Mouse (Mus musculus) neutrophil, adult 5-6 weeks (primary cell): Measurements from ENCODE around the gene Rbfox3. TPM values are rescaled to one million over a fixed set of nuclear protein-coding genes. Genes with fewer than 3 reads are reported as not detected.
"Not testable (repeated sequence)": the region's sequence is repeated elsewhere in the genome, so short reads cannot be mapped to it uniquely, and the experiment has no call there.

Experiments used
- ATAC-seq: fragments of 151-379, 151-347 bp; 2 replicates; pipeline ENCODE4 v1.8.0; 2017; ENCODE audit warnings: mild to moderate bottlenecking, moderate TSS enrichment; ENCODE audit not compliant: insufficient number of reproducible peaks, poor library complexity, low FRiP score, severe bottlenecking; ENCODE audit errors: extremely low read depth
- total RNA-seq: library from RNA; stranded (forward); fragments of 200-1000 nt; gene quantifications from 2 replicates; pipeline ENCODE4 v1.2.3, GENCODE M21; 2017

Gene Rbfox3
- total RNA-seq, 1 experiment from 2014 or later = not detected

DNA sequence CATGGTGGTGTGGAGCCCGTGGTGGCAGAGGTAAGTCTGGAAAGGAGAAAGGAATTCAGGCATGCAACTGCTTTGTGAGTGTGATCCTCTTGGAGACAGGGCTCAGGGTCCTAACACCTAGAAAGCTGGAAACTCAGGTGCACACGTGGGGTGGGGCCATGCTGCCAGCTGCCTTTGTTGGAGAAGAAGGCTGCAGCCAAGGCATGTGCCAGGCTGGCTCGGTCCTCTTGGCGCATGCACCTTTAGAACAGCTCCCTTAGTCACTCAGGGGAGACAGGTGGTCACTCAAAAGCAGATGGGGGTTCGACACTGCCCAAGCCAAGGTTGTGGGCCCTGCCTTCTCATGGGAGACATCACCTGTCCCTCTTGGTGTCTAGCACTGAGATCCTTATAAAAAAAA, 128.7 kb downstream of the Rbfox3 start:
- no peak for ATAC-seq

GRCm38 (mm10) chr11:118775753-118776152, 135.6 kb downstream of the Rbfox3 start:
- no peak for ATAC-seq

DNA sequence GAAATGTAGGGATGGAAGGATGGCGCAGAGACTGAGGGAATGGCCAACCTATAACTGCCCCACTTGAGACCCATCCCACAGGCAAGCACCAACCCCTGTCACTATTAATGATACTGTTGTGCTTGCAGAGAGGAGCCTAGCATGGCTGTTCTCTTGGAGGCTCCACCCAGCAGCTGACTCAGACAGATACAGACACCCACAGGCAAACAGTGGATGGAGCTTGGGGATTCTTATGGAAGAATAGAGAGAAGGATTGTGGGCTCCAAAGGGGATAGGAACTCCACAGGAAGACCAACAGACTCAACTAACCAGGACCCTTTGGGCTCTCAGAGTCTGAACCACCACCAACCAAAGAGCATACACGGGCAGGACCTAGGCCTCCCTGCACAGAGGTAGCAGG, 136.6 kb downstream of the Rbfox3 start:
- not testable (repeated sequence) for ATAC-seq

GRCm38 (mm10) chr11:118773076-118773583, 138.3 kb downstream of the Rbfox3 start:
- no peak for ATAC-seq

DNA sequence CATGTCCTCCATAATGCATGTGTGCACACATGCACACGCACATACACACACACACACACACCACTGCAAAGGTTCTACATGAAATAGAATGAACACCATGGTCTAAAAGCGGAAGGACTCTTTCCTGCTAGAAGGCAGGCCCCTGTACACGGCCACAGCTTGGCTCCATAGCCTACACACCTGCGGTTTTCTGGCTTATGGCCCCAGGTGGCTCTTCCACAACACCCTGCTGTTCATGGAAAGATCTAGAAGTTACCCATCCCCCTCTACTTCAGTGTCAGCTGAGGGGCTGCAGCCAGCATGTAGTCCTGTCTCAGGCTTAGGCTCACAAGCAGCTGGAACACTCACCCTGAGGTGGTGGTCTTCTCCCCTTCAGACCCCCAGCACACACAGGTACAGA, 140.0 kb downstream of the Rbfox3 start:
- no peak for ATAC-seq

DNA sequence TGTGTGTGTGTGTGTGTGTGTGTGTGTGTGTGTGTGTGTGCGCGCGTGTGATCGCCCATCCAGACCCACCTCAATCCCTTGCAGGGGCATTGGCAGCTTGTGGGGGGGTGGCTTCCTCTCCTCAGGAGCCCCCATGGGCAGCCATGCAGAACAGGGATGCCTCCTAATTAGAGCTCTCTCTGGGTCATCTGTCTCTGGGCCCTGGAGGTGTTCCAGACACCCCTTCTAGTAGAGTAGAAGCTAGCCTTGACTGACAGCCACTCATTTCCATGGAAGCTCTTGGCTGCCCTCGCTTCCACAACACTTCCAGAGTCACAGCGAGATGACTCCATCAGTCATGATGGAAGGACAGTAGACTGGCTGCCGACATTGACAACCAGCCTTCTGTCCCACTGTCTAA, 140.6 kb downstream of the Rbfox3 start:
- no peak for ATAC-seq

GRCm38 (mm10) chr11:118769542-118769941, 141.9 kb downstream of the Rbfox3 start:
- ATAC-seq = no peak

- no peak for ATAC-seq
These were observed 143.0 kb downstream of the Rbfox3 start for GRCm38 (mm10) chr11:118768441-118768840.

GRCm38 (mm10) chr11:118767411-118767810, 144.0 kb downstream of the Rbfox3 start:
- no peak for ATAC-seq

DNA sequence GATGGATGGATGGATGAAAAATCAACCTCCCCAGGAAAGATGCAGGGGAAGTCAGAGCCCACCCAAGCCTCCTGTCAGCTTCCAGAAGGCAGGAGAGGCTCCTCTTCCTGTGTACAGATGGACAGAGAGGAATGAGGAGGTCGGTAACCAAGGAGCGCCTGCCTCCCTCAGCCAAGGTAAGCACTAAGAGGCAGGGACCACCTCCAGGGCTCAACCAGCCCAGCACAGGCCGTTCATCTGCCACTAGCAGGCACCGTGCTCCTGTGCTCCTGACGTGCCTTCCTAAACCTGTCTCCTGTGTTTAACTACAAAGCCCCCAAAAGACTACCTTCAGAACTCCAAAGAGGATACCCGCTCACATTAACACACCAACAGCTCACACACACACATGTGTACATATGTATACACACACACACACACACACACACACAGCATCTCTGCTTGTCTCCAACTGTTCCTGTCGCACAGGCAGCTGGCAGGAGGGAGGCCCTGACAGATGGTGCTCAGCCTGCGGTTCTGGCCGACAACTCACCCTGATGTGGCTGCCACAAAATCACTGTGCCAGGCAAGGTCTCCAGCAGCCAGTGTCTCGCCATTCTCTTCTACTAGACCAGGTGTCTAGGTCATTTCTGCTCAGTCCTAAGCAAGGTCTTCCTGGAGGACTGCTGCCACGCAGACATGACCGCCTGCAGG, 151.0 kb downstream of the Rbfox3 start:
- no peak for ATAC-seq

GRCm38 (mm10) chr11:118759228-118759627, 152.2 kb downstream of the Rbfox3 start:
- ATAC-seq = no peak

- no peak for ATAC-seq
These were observed 153.0 kb downstream of the Rbfox3 start for GRCm38 (mm10) chr11:118758277-118758990.

DNA sequence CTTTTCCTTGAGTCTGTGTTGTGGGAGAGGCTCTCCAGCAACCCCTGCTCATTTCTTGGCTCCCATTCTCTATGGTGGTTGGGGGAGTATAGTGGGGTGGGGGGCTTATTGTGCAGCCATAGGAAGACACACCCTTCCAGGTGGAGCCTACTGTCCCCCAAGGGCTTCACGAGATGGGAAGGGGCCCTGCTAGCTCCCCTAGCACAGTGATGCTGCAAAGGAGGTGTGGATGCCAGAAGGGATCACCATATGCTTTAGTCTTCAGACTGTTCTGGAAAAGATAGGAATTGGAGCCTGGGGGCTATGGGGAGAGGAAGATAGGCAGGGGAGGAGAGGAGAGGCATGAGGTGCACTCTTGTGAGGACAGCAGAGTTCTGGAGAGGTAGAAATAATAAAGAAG, 153.9 kb downstream of the Rbfox3 start:
- ATAC-seq = no peak

DNA sequence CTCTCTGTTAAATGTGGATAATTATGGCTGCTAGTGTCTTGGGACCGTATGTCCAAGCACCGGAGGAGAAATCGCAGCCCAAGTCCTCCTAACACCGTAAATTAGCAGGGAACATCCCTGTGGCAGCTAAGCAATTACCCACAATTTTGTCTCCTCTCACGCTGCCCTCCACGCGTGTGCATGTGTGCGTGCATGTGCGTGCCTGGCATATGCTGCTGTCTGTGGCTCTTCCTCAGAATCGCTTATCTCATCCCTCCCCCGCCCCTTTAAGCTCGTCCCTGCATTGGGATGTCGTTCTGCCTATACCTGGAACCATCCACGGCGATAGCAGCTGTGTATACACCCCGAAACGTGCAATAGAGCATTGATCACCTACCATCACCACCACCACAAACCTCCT, 156.4 kb downstream of the Rbfox3 start:
- no peak for ATAC-seq

GRCm38 (mm10) chr11:118754535-118754934, 156.9 kb downstream of the Rbfox3 start:
- ATAC-seq = no peak

- ATAC-seq = no peak
These were observed 159.3 kb downstream of the Rbfox3 start for GRCm38 (mm10) chr11:118751879-118752616.

- ATAC-seq = no peak
These were observed 160.6 kb downstream of the Rbfox3 start for GRCm38 (mm10) chr11:118750745-118751330.

DNA sequence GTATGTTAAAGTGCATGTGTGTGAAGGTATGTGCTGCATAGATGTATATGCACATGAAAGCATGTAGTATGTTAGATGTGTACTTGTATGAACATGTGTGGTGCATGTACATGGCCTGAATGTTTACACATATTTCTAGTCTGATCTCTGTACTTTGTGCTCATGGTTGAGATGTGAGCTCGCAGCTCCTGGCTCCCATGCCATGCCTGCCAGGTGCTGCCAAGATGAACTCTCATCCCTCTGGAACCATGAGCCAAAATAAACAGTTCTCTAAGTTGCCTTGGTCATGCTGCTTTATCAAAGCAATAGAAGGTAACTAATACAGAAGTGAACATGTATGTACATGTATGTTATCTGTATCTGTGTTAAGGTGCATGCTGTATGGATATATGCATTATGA, 161.9 kb downstream of the Rbfox3 start:
- no peak for ATAC-seq

DNA sequence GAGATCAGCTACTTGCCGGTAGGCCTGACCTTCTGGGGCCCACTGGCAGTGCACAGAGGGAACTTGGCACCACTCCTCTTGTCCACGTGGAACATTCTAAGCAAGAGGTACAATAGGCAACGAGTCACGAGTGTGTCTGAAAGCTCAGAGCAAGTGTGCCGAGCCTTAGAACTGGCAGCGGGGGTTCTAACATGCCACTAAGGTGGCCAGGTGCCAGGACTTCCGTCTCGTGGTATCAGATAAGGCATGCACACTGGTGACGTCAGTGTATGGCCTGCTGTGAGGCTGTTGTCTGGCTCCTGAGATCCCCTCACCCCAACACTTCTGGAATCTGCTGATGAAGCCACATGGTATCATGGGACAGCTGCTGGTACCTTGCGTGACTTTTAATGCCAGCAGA, 162.8 kb downstream of the Rbfox3 start:
- ATAC-seq = no peak
